Mouse (Mus musculus) kidney, adult 18-20 months (tissue): ENCODE measurements at regions not wholly inside any gene's neighbourhood (a gene's known extent, or its start where the extent isn't known, plus 50 kb on each side); places are given as distances from the start of the nearest gene placed in this dataset.

Experiments used
- DNase-seq: peaks from one replicate; pipeline ENCODE4 v3.0.0; 2021

GRCm38 (mm10) chr11:24395478-24395877 lies 317.6 kb downstream of the Bcl11a start:
- no peak for DNase-seq

- DNase-seq: no peak
Observed at GRCm38 (mm10) chr11:24396911-24397310, 319.1 kb downstream of the Bcl11a start.

GRCm38 (mm10) chr11:24397710-24398109 lies 319.9 kb downstream of the Bcl11a start:
- DNase-seq: no peak

- no peak for DNase-seq
Observed at GRCm38 (mm10) chr11:24401151-24401550, 323.3 kb downstream of the Bcl11a start.

- DNase-seq: no peak
Observed at GRCm38 (mm10) chr11:24402127-24402526, 324.3 kb downstream of the Bcl11a start.

GRCm38 (mm10) chr11:24414804-24415203 lies 336.9 kb downstream of the Bcl11a start:
- no peak for DNase-seq

- DNase-seq: no peak
Observed at GRCm38 (mm10) chr11:24422066-24422775, 344.4 kb downstream of the Bcl11a start.

GRCm38 (mm10) chr11:24423278-24423677 lies 345.4 kb downstream of the Bcl11a start:
- no peak for DNase-seq

- no peak for DNase-seq
Observed at GRCm38 (mm10) chr11:24426995-24427883, 349.4 kb downstream of the Bcl11a start.

- no peak for DNase-seq
Observed at GRCm38 (mm10) chr11:24448608-24449007, 370.8 kb downstream of the Bcl11a start.

- no peak for DNase-seq
Observed at GRCm38 (mm10) chr11:24452267-24452666, 374.4 kb downstream of the Bcl11a start.

- DNase-seq: no peak
Observed at GRCm38 (mm10) chr11:24464642-24465041, 386.8 kb downstream of the Bcl11a start.

GRCm38 (mm10) chr11:24467458-24467857 lies 389.6 kb downstream of the Bcl11a start:
- no peak for DNase-seq

- DNase-seq: no peak
Observed at GRCm38 (mm10) chr11:24470469-24470868, 392.6 kb downstream of the Bcl11a start.

- no peak for DNase-seq
Observed at GRCm38 (mm10) chr11:24472617-24473367, 394.9 kb downstream of the Bcl11a start.

GRCm38 (mm10) chr11:24473368-24474010 lies 395.6 kb downstream of the Bcl11a start:
- no peak for DNase-seq

- no peak for DNase-seq
Observed at GRCm38 (mm10) chr11:24502722-24503424, 425.0 kb downstream of the Bcl11a start.

- DNase-seq: no peak
Observed at GRCm38 (mm10) chr11:24515568-24515967, 437.7 kb downstream of the Bcl11a start.

- no peak for DNase-seq
Observed at GRCm38 (mm10) chr11:24535462-24535861, 457.6 kb downstream of the Bcl11a start.

GRCm38 (mm10) chr11:24537721-24538120 lies 459.9 kb downstream of the Bcl11a start:
- DNase-seq: no peak

GRCm38 (mm10) chr11:24569655-24570054 lies 491.8 kb downstream of the Bcl11a start:
- DNase-seq: no peak

GRCm38 (mm10) chr11:24613529-24613928 lies 535.7 kb downstream of the Bcl11a start:
- no peak for DNase-seq
